Mouse (Mus musculus) midbrain, embryonic 12.5 days (tissue): ENCODE results near the gene Dexi. TPM values are rescaled to one million over a fixed set of nuclear protein-coding genes. Genes with fewer than 3 reads are reported as not detected.

ENCODE experiments used
- ATAC-seq: fragments of 200-750 bp; cut with Nextera tagmentation; 2 replicates; pipeline ENCODE4 v1.8.0; 2017; ENCODE audit warnings: low read depth, moderate TSS enrichment, moderate library complexity; ENCODE audit not compliant: low FRiP score
- H3K27ac ChIP-seq: fragments of 300-500 bp; sonication (generic); replicated peaks from 2 replicates; pipeline ENCODE4 v1.5.1; 2016; ENCODE audit warnings: mild to moderate bottlenecking
- H3K27me3 ChIP-seq: fragments of 300-500 bp; sonication (generic); 2 replicates; pipeline ENCODE4 v1.6.1; 2016; ENCODE audit warnings: mild to moderate bottlenecking
- H3K36me3 ChIP-seq: fragments of 300-500 bp; sonication (generic); 2 replicates; pipeline ENCODE4 v1.6.1; 2016
- H3K4me1 ChIP-seq: fragments of 300-500 bp; sonication (generic); 2 replicates; pipeline ENCODE4 v1.6.1; 2016
- H3K4me2 ChIP-seq: fragments of 300-500 bp; sonication (generic); replicated peaks from 2 replicates; pipeline ENCODE4 v1.6.1; 2016; ENCODE audit warnings: mild to moderate bottlenecking, moderate library complexity
- H3K4me3 ChIP-seq: fragments of 300-500 bp; sonication (generic); 2 replicates; pipeline ENCODE4 v1.5.1; 2016; ENCODE audit warnings: mild to moderate bottlenecking
- H3K9ac ChIP-seq: fragments of 300-500 bp; sonication (generic); replicated peaks from 2 replicates; pipeline ENCODE4 v1.6.1; 2016; ENCODE audit warnings: mild to moderate bottlenecking, moderate library complexity
- H3K9me3 ChIP-seq: fragments of 300-500 bp; sonication (generic); 2 replicates; pipeline ENCODE4 v1.6.1; 2016; ENCODE audit warnings: mild to moderate bottlenecking
- WGBS: fragments of 180-500 bp; shearing (Covaris S2); methylation state at CpG from one replicate; pipeline ENCODE4 v1.1.7; 2016; 5-methylcytosine and 5-hydroxymethylcytosine counted together
- polyA plus RNA-seq: library from polyadenylated mRNA; unstranded; fragments of >200 nt; fragmentation: Nextera tagmentation; extraction: Ambion mirVana; gene quantifications from 2 replicates; pipeline ENCODE4 v1.2.1, GENCODE M21; 2016

The Dexi gene
- polyA plus RNA-seq, 1 experiment from 2014 or later: 26.2 TPM

DNA sequence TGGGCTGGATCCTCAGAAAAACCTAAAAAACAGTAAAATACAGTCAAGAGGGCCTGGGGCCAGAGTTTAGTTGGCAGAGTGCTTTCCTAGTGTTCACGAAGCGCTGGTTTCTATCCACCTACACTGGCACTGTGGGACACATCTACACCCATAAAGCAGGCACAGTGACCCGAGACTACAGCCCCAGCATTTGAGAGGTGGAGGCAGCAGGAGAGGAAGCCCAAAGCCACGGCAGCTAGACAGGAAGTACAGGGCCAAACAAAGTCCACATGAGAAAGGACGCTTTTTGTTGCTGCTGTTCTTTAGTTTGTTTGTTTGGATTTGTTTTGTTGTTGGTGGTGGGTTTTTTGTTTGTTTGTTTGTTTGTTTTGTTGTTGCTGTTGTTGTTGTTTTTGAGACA lies 6.5 kb downstream of the Dexi start:
- no peaks in the 10 kb centered on the region for H3K27me3 ChIP-seq
- no peak overlapping the region for H3K4me2 ChIP-seq
- 85% methylated on average over 5 of the region's 5 CpGs for WGBS
- H3K36me3 ChIP-seq: peaks cover 15% of the 10 kb centered on the region
- H3K9ac ChIP-seq: no peak overlapping the region
- peaks cover 25% of the 10 kb centered on the region for H3K4me1 ChIP-seq
- no peak overlapping the region for H3K27ac ChIP-seq
- no peak for ATAC-seq
- H3K4me3 ChIP-seq: no peak overlapping the region
- no peaks in the 10 kb centered on the region for H3K9me3 ChIP-seq

DNA sequence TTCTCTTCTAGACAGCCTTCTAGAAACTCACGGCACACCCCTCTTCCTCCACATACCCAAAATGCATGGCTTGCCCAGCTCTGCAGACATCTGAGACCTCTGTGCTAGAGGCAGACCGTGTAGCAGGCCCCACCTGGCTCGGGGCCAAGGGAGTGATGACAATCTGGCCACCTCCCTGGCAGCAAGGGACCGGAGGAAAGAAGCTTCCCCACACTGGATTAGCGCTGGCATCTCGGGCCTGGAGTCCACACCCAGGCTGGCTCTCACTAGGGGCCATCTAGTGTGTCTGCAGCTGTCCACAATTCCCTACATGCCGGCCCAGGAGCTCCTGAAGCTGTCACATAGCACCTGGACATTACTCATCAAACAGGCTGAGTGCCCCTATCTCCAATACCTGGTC lies 8.3 kb downstream of the Dexi start:
- no peak for ATAC-seq
- Histone ChIP-seq H3K9ac (no peak overlapping the region), H3K4me2 (no peak overlapping the region), H3K27ac (no peak overlapping the region), H3K36me3 (peaks cover 31% of the 10 kb centered on the region), H3K4me3 (no peak overlapping the region), H3K27me3 (no peaks in the 10 kb centered on the region), H3K9me3 (no peaks in the 10 kb centered on the region), H3K4me1 (peaks cover 7% of the 10 kb centered on the region; the same call in 1 of the 2 replicates)
- WGBS: 89% methylated on average over 7 of the region's 7 CpGs

DNA sequence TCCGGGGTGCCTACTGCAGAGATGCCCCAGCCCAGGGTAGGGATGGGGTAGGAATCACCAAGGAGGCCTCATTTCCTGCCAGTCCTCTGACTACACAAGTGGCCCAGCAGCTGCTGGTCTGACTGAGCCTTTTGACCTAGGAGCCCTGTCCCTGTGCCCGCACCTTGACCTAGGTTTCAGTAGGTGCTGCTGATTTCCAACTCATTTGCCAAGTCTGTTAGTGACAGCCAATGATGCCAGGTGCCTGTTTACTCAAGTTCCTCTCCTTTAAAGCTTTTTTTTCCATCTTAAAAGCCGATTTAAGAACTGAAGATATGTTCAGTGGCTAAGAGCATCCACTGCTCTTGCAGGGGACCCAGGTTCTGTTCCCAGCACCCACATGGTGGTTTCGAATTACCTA lies 9.1 kb downstream of the Dexi start:
- Histone ChIP-seq H3K27me3 (no peaks in the 10 kb centered on the region), H3K36me3 (peaks cover 34% of the 10 kb centered on the region), H3K9me3 (no peaks in the 10 kb centered on the region), H3K9ac (no peak overlapping the region), H3K4me2 (no peak overlapping the region), H3K4me3 (no peak overlapping the region), H3K27ac (no peak overlapping the region), H3K4me1 (no peaks in the 10 kb centered on the region)
- WGBS: 90% methylated on average over 4 of the region's 4 CpGs
- ATAC-seq: no peak

DNA sequence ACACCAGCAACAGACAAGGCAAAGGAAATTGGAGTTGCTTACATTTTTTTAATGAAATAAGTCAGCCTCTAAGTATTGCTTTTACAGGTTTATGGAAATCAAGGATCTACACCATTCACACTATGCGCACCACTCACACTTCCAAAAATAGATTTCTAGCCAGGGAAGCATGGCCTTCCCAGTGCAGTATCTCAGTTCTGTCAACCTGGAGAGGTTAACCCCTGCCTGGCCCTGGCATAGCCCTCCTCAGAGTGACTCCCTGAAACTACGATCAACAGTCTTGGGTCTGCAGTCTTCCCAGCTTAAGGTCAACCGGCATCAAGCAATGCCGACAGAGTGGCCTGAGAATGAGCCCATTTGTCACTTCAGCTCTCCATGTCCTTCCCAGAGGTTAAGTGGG lies 12.7 kb downstream of the Dexi start:
- Histone ChIP-seq H3K4me3 (no peak overlapping the region), H3K4me2 (no peak overlapping the region), H3K9ac (no peak overlapping the region), H3K36me3 (peaks cover 28% of the 10 kb centered on the region), H3K27me3 (no peaks in the 10 kb centered on the region), H3K4me1 (no peaks in the 10 kb centered on the region), H3K9me3 (no peaks in the 10 kb centered on the region), H3K27ac (no peak overlapping the region)
- WGBS: 94% methylated on average over 4 of the region's 4 CpGs
- no peak for ATAC-seq

DNA sequence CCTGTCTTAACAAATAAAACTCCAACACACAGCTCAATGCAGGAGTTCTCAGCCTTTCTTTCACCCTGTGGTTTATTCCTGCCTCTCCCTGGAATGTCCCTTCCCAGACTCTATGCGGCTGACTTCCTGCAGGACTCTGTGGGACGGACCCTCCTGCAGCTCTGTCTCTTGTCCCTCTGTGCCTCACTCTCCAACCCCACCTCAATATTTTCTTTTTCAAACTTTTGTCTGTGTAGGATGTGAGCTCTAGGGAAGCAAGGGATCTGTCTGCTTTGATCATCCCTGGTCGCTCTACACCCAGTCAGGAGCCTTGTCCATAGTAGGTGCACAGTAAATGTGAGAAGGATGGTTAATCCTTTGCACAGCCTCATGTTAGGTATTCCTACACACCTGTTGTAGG lies 14.5 kb downstream of the Dexi start:
- 73% methylated on average over 3 of the region's 3 CpGs for WGBS
- ATAC-seq: no peak
- Histone ChIP-seq H3K4me2 (no peak overlapping the region), H3K9ac (no peak overlapping the region), H3K4me3 (no peak overlapping the region), H3K27ac (no peak overlapping the region), H3K36me3 (peaks cover 28% of the 10 kb centered on the region), H3K4me1 (no peaks in the 10 kb centered on the region), H3K9me3 (no peaks in the 10 kb centered on the region), H3K27me3 (no peaks in the 10 kb centered on the region)

DNA sequence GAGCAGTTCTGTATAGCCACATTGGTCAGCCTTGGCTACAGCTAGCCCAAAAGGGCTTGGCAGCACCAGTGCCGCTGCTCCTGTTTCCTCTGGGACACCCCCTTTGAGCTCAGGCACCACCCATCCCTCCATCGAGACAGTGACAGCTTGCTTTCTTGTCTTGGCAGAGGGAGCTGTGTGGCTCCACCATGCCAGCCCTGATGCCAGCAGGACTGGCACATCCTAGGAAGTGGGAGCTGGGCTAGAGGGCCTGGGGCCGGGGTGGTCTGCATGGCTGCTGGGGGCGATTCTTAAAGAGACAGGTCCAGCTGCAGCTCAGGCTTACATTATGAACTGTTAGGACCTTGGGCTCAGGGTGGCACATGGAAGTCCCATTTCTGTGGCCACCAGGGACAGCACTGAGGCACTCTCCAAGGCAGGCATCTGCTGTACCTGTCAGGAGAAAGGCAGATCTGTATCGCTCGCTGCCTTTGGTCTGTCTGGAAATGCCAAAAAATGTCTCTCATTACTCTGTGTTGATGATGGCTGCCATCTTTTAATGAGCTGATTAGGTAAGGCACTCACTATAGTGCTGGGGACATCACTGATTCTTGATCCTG lies 15.7 kb downstream of the Dexi start:
- Histone ChIP-seq H3K36me3 (peaks cover 27% of the 10 kb centered on the region), H3K27ac (no peak overlapping the region), H3K27me3 (no peaks in the 10 kb centered on the region), H3K4me1 (no peaks in the 10 kb centered on the region), H3K9ac (no peak overlapping the region), H3K4me2 (no peak overlapping the region), H3K9me3 (no peaks in the 10 kb centered on the region), H3K4me3 (no peak overlapping the region)
- ATAC-seq: no peak
- WGBS: 86% methylated on average over 6 of the region's 6 CpGs

DNA sequence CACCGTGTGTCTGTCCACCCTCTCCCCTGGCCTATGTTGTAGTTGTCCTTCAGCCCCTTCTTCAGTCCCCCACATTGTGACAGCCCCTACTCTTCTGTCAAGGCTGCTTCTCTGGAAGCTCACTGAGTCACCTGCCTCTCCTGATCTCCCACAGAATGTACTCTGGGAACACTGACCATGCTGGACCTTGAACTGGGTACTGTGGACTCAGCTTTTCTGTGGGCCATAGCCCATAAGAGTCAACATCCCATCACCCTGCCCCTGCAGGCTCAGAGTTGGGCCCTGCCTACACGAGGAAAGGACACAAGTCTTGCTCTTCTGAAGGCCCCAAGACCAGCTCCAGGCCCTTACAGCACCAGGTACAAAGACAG lies 17.3 kb downstream of the Dexi start:
- H3K27me3 ChIP-seq: no peaks in the 10 kb centered on the region
- H3K4me2 ChIP-seq: no peak overlapping the region
- H3K9ac ChIP-seq: no peak overlapping the region
- H3K4me1 ChIP-seq: no peaks in the 10 kb centered on the region
- no peaks in the 10 kb centered on the region for H3K9me3 ChIP-seq
- no peak overlapping the region for H3K4me3 ChIP-seq
- 69% methylated on average over 2 of the region's 2 CpGs for WGBS
- ATAC-seq: no peak
- no peak overlapping the region for H3K27ac ChIP-seq
- H3K36me3 ChIP-seq: peaks cover 12% of the 10 kb centered on the region

DNA sequence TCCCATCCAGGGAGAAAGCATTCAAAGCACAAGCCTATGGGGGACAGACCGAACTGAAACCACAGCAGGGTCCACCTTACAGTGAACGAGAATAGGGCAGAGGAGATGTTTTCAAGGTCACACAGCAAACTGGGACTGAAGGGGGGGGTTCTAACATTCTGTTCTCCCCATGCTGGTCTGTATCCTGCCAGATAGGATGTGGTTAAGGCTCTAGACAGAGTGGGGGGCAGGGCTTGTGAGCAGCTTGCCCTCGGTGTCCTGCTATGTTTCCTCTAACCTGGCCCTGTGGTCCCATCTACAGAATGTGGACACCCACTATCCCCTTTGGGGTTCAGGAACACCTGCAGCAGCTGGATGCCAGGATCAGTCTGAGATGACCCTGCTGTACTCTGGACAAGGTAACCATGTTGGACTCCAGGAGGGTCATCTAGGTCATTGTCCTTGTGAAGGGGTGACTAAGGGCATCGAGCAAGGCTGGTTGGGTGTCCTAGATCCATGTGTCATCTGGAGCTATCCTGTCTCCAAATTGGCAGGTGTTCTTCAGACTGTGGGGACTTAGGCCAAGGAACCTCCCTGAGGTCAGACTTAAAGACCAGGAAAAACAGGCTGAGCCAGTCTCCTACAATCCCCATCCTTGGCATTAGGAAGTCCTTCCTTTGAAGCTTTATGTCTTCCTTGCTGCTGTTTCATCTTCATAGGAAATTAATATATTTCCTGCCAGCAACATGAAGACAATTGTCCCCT lies 17.8 kb downstream of the Dexi start:
- Histone ChIP-seq H3K4me2 (no peak overlapping the region), H3K27ac (no peak overlapping the region), H3K4me1 (no peaks in the 10 kb centered on the region), H3K9me3 (no peaks in the 10 kb centered on the region), H3K36me3 (peaks cover 7% of the 10 kb centered on the region), H3K9ac (no peak overlapping the region), H3K4me3 (no peak overlapping the region), H3K27me3 (no peaks in the 10 kb centered on the region)
- no peak for ATAC-seq
- 89% methylated on average over 4 of the region's 4 CpGs for WGBS

DNA sequence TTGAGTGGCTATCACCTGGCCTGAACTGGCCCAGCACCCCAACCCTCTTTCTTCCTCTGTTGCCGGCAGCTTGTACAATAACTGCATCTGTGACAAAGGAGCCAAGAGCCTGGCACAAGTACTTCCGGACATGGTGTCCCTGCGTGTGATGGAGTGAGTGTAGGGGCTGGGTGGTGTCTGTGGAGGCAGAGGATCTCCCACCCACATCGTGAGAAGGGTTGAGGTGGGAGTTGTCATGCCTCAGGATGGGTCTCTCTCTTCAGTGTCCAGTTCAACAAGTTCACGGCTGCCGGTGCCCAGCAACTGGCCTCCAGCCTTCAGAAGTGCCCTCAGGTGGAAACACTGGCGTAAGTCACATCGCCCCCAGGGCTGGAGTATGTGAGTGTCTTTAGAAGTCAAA lies 19.2 kb downstream of the Dexi start:
- no peaks in the 10 kb centered on the region for H3K27me3 ChIP-seq
- no peak for ATAC-seq
- H3K4me3 ChIP-seq: no peak overlapping the region
- H3K36me3 ChIP-seq: no peaks in the 10 kb centered on the region
- H3K27ac ChIP-seq: no peak overlapping the region
- no peaks in the 10 kb centered on the region for H3K9me3 ChIP-seq
- H3K4me2 ChIP-seq: no peak overlapping the region
- WGBS: 87% methylated on average over 8 of the region's 8 CpGs
- H3K4me1 ChIP-seq: no peaks in the 10 kb centered on the region
- no peak overlapping the region for H3K9ac ChIP-seq

DNA sequence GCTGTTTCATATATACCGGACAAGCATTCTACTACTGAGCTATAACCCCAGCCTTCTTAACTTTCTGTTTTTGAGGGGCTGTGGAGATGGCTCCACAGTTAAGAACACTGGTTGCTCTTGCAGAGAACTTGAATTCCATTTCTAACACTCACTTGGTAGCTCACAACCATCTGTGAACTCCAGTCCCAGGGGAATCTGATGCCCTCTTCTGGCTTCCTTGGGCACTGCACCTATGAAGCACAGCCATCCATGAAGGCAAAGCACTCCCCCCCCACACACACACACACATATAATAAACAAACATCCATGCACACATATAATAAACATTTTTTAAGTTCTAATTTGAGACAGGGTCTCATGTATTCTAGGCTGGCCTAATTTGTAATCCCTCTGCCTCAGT lies 20.0 kb downstream of the Dexi start:
- Histone ChIP-seq H3K36me3 (no peaks in the 10 kb centered on the region), H3K9ac (no peak overlapping the region), H3K27me3 (no peaks in the 10 kb centered on the region), H3K27ac (no peak overlapping the region), H3K4me3 (no peak overlapping the region), H3K4me1 (no peaks in the 10 kb centered on the region), H3K9me3 (no peaks in the 10 kb centered on the region), H3K4me2 (no peak overlapping the region)
- ATAC-seq: 0 out of 2 replicates have a peak, but pooled peaks have one; percentile 29
- 91% methylated on average over 1 of the region's 1 CpGs for WGBS

DNA sequence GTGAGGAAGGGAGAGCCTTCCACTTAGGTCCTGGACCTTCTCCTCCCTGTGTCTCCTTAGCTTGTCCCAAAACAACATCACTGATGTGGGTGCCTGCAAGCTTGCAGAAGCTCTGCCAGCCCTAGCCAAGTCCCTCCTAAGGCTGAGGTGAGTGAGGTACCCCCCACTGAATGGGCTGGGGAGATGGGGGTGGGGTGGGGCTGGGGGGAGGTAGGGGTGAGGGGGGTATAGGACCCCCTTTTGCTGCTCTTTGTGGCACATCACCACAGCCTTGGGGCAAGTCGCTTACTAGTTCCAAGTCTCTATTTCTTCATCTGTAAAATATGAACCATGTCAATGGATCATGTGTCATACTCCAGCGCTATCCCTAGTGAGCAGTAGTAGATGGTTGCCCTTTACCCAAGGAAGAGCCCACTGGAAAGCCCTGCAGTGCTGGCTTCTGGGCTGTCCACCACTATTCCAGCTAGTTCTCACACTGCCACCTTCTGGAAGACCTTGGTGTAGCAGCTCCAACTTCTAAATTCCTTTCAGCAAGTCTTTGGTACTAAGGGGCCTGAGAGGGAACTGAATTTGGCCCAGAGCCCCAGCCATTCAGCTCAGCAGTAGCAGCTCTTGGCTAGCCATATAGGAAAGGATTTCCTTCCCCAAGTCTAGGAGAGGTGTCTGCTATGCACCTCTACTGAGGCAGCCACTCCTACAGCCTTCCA lies 21.8 kb downstream of the Dexi start:
- 36% methylated on average over 2 of the region's 2 CpGs for WGBS

DNA sequence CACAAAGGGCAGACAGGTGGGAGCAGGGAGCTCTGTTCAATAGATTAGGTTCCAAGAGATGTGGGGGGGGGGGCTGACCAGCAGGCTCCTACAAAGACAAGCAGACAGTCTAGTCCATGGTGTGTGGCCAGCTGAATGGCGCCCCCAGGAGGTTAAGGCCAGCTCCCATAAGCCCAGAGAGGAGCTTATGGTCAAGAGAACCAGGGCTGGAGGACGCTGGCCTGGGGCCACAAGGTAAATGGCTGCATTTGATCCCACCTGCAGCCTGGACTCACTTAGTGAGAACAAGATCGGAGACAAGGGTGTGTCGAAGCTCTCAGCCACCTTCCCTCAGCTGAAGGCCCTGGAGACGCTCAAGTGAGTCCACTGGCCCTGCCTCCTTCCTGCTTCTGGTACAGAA lies 24.8 kb downstream of the Dexi start:
- no peak for ATAC-seq
- 73% methylated on average over 5 of the region's 5 CpGs for WGBS
- Histone ChIP-seq H3K9me3 (no peaks in the 10 kb centered on the region), H3K4me3 (no peak overlapping the region), H3K36me3 (no peaks in the 10 kb centered on the region), H3K27me3 (no peaks in the 10 kb centered on the region), H3K9ac (no peak overlapping the region), H3K4me2 (no peak overlapping the region), H3K4me1 (no peaks in the 10 kb centered on the region), H3K27ac (no peak overlapping the region)

More for the DNA sequence above, 21.8 kb downstream of the Dexi start:
- Histone ChIP-seq H3K9me3 (no peaks in the 10 kb centered on the region), H3K4me2 (no peak overlapping the region), H3K4me1 (no peaks in the 10 kb centered on the region), H3K27me3 (no peaks in the 10 kb centered on the region), H3K9ac (no peak overlapping the region), H3K4me3 (no peak overlapping the region), H3K27ac (no peak overlapping the region), H3K36me3 (no peaks in the 10 kb centered on the region)
- ATAC-seq: peak; percentile 72
